Mouse (Mus musculus): ENCODE results near the gene Dstn.

GRCm38 (mm10) chr2:143937861-143938260 is 22.7 kb downstream of the Dstn start:
- TF ChIP-seq POLR2A (IDR thresholded peaks at IDR 0.05; ENCODE audit: insufficient read length, low read depth), result no peak
- TF ChIP-seq USF1 (IDR thresholded peaks at IDR 0.05; ENCODE audit: low read depth), result no peak
- TF ChIP-seq E2F4 (IDR thresholded peaks at IDR 0.05; ENCODE audit: insufficient read depth), result no peak
- no peak for TF ChIP-seq TCF3 (IDR thresholded peaks at IDR 0.05; ENCODE audit: insufficient read length, low read depth)
- TF ChIP-seq SRF (IDR thresholded peaks at IDR 0.05; ENCODE audit: control insufficient read depth, insufficient read length, low read depth), result no peak
